Mouse (Mus musculus) forebrain, embryonic 13.5 days (tissue): Measurements from ENCODE around the gene Armc8. TPM values are rescaled to one million over a fixed set of nuclear protein-coding genes. Genes with fewer than 3 reads are reported as not detected.

ENCODE experiments used
- ATAC-seq: fragments of 200-750 bp; cut with Nextera tagmentation; 2 replicates; pipeline ENCODE4 v1.8.0; 2017
- H3K27ac ChIP-seq: fragments of 300-500 bp; sonication (generic); 2 replicates; pipeline ENCODE4 v1.5.1; 2015; ENCODE audit warnings: inconsistent platforms, mild to moderate bottlenecking, moderate library complexity
- H3K27me3 ChIP-seq: fragments of 300-500 bp; sonication (generic); 2 replicates; pipeline ENCODE4 v1.6.1; 2015; ENCODE audit warnings: mild to moderate bottlenecking, inconsistent platforms
- H3K36me3 ChIP-seq: fragments of 300-500 bp; sonication (generic); 2 replicates; pipeline ENCODE4 v1.6.1; 2015; ENCODE audit warnings: mild to moderate bottlenecking, inconsistent platforms; ENCODE audit not compliant: poor library complexity, severe bottlenecking
- H3K4me1 ChIP-seq: fragments of 300-500 bp; sonication (generic); 2 replicates; pipeline ENCODE4 v1.6.1; 2015; ENCODE audit warnings: inconsistent platforms
- H3K4me2 ChIP-seq: fragments of 300-500 bp; sonication (generic); 2 replicates; pipeline ENCODE4 v1.6.1; 2015; ENCODE audit warnings: inconsistent platforms, mild to moderate bottlenecking, moderate library complexity
- H3K4me3 ChIP-seq: fragments of 300-500 bp; sonication (generic); 2 replicates; pipeline ENCODE4 v1.5.1; 2015; ENCODE audit warnings: mild to moderate bottlenecking, inconsistent platforms
- H3K9ac ChIP-seq: fragments of 300-500 bp; sonication (generic); 2 replicates; pipeline ENCODE4 v1.6.1; 2015; ENCODE audit warnings: mild to moderate bottlenecking, inconsistent platforms
- H3K9me3 ChIP-seq: fragments of 300-500 bp; sonication (generic); replicated peaks from 2 replicates; pipeline ENCODE4 v1.6.1; 2016; ENCODE audit warnings: inconsistent platforms
- WGBS: fragments of 180-500 bp; shearing (Covaris S2); methylation state at CpG from one replicate; pipeline ENCODE4 v1.1.7; 2015; 5-methylcytosine and 5-hydroxymethylcytosine counted together
- polyA plus RNA-seq: library from polyadenylated mRNA; unstranded; fragments of >200 nt; fragmentation: Nextera tagmentation; extraction: Ambion mirVana; gene quantifications from 2 replicates; pipeline ENCODE4 v1.2.1, GENCODE M21; 2015

Gene Armc8
- polyA plus RNA-seq, 1 experiment from 2014 or later = 50.4 TPM

DNA sequence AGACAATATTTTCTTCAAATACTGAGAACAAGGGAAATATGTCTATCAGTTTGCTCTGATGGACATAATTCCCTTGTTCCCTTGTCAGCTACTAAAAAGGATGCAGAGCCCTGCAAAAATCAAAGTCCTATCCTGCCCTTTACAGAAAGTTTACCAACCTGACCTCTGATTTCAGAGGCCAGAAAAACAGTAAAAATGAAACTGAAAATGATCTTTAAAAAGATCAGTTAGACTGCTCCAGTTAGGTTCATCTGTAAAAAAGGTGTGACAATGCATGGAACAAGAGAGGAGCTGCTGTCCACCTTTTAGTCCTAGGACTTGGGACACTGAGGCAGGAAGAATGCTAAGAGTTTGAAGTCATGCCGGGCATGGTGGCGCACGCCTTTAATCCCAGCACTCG lies 77.6 kb downstream of the Armc8 start:
- H3K27me3 ChIP-seq = no peaks in the 10 kb centered on the region
- no peak for ATAC-seq
- no peak overlapping the region for H3K27ac ChIP-seq
- no peak overlapping the region for H3K4me2 ChIP-seq
- H3K4me1 ChIP-seq = no peaks in the 10 kb centered on the region
- H3K36me3 ChIP-seq = peaks cover 70% of the 10 kb centered on the region
- H3K9ac ChIP-seq = no peak overlapping the region
- no peaks in the 10 kb centered on the region for H3K9me3 ChIP-seq
- no peak overlapping the region for H3K4me3 ChIP-seq
- 97% methylated on average over 4 of the region's 4 CpGs for WGBS

DNA sequence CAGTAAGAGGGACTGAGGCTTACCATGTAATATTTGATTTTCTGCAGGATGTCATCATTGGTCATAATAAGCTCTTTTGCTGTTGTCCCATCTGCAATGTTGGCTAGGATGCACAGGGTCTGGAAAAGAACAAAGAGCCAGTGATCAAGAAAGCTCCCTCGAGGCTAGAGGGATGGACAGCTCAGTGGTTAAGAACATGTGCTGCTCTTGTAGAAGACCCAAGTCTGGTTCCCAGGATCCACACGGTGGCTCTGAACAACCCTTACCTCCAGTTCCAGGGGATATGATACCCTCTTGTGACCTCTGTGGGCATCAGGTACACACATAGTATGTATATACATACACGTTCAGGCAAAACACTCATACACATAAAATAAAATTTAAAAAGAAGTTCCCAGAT lies 80.9 kb downstream of the Armc8 start:
- WGBS = 94% methylated on average over 3 of the region's 3 CpGs
- H3K9ac ChIP-seq = no peak overlapping the region
- H3K27ac ChIP-seq = no peak overlapping the region
- H3K4me1 ChIP-seq = no peaks in the 10 kb centered on the region
- no peaks in the 10 kb centered on the region for H3K9me3 ChIP-seq
- H3K4me2 ChIP-seq = no peak overlapping the region
- H3K36me3 ChIP-seq = peaks cover 74% of the 10 kb centered on the region
- H3K4me3 ChIP-seq = no peak overlapping the region
- ATAC-seq = no peak
- no peaks in the 10 kb centered on the region for H3K27me3 ChIP-seq

DNA sequence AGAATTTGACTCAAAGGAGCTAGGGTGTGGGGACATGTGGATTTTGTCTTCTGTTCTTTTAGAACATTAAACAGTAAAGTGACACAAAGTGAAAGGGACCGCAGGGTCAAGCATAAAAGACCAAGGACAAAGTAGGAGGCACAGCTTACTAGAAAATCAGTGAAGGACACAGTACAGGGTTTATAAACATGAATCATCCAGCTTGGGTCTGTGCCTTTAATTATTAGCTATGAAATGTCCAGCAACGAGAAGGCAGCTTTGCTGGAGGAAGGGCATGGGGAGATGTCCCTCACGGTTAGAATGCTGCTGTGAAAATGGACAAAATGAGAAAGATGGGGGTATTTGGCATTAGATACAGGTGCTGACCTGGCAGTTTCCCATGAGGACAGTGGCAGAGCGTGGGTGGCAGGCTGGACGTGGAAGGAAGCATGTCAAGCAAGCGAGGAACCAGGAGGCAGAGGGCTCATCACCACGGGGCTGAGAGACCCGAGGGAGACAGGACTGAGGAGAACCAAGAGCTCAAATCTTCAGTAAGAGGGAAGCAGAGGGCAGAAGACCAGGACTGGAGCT lies 81.5 kb downstream of the Armc8 start:
- no peak overlapping the region for H3K4me2 ChIP-seq
- H3K9ac ChIP-seq = no peak overlapping the region
- ATAC-seq = no peak
- H3K4me1 ChIP-seq = no peaks in the 10 kb centered on the region
- no peaks in the 10 kb centered on the region for H3K9me3 ChIP-seq
- no peak overlapping the region for H3K4me3 ChIP-seq
- H3K36me3 ChIP-seq = peaks cover 76% of the 10 kb centered on the region
- WGBS = 95% methylated on average over 8 of the region's 8 CpGs
- no peak overlapping the region for H3K27ac ChIP-seq
- no peaks in the 10 kb centered on the region for H3K27me3 ChIP-seq

DNA sequence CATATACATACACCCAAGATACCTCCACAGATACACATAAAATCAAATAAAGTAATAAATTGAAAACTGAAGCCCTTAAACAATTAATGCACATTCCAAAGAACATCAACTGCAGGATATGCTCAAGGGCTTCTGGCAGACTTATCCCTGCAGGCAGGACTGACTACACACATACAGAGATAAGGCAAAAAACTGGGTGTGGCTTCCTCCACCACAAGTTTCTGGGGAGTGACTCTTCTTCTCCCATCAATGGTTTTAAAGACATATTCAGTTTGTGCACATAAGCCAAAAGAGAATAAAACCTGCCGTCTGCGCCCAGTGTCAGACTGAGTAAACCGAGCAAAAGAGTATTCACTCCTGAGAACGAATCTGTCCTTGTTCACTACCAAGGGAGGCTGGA lies 83.6 kb downstream of the Armc8 start:
- 92% methylated on average over 4 of the region's 4 CpGs for WGBS

DNA sequence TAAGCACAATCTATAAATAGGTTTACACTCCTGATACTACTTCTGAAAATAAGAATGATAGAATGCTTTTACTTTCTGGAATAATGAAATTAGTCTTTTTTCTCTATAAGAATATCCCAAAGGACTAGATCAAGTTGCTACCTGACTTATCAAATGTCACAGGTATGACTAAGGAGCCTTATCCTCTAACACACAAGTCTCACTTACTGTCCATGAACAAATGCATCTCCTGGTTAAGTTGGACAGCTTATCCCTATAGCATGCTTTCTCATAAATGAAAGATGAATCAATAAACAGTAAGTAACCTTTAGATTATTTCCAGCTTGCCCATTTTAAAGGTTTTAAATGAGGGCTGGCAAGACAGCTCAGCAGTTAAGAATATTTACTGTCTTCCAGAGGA lies 84.1 kb downstream of the Armc8 start:
- Histone ChIP-seq H3K9me3 (no peaks in the 10 kb centered on the region), H3K27ac (no peak overlapping the region), H3K4me1 (peaks cover 5% of the 10 kb centered on the region; the same call in 1 of the 2 replicates), H3K9ac (no peak overlapping the region), H3K27me3 (no peaks in the 10 kb centered on the region), H3K4me3 (no peak overlapping the region), H3K36me3 (peaks cover 81% of the 10 kb centered on the region), H3K4me2 (no peak overlapping the region)
- ATAC-seq = no peak

More for the DNA sequence above, 83.6 kb downstream of the Armc8 start:
- ATAC-seq = no peak
- Histone ChIP-seq H3K27me3 (no peaks in the 10 kb centered on the region), H3K4me3 (no peak overlapping the region), H3K36me3 (peaks cover 86% of the 10 kb centered on the region), H3K9ac (no peak overlapping the region), H3K9me3 (no peaks in the 10 kb centered on the region), H3K4me2 (no peak overlapping the region), H3K4me1 (0 out of 2 replicates have a peak, but pooled peaks cover 3% of the 10 kb centered on the region), H3K27ac (no peak overlapping the region)

DNA sequence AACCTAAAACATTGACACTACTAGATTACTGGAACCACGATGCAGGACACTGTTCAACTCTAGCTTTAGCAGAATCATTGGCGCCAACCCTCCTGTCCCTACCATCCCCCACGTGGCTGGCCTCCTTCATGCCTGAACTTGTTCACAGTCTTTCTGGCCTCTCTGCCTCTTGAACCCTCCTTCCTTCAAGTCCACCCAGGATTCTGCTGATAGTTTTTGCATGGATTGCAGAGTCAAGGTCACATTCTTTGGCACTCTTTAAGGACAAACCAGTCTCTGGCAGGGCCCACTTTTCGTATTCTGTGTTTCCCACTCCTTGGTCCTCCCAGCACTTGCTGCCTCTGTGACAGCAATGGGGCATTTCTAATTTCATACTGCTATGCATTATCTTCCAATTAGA lies 85.5 kb downstream of the Armc8 start:
- Histone ChIP-seq H3K27me3 (no peaks in the 10 kb centered on the region), H3K36me3 (peaks cover 67% of the 10 kb centered on the region), H3K4me1 (peaks cover 12% of the 10 kb centered on the region; the same call in 1 of the 2 replicates), H3K9me3 (no peaks in the 10 kb centered on the region), H3K4me2 (no peak overlapping the region), H3K27ac (no peak overlapping the region), H3K9ac (no peak overlapping the region), H3K4me3 (no peak overlapping the region)
- no peak for ATAC-seq
- WGBS = 91% methylated on average over 4 of the region's 4 CpGs

DNA sequence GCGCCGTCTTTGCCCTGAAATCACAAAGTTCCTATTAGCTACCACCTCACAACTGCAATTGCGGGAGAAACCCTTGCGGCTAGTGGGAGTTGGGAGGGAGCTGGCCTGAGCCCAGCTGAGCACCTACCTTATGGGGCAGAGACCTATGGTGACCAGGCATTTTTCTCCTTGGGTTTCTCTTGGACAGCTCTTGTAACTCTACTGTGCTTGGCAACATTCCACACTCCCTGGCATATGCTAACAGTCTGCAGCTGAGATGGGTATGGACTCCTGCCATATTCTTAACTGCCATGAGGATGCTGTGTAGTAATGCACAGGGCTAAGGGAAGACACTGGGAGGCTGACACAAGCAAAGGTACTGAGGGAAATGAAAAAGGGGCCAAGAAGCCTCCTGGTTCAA lies 87.9 kb downstream of the Armc8 start:
- peak; percentile 84 for ATAC-seq
- no peak overlapping the region for H3K27ac ChIP-seq

DNA sequence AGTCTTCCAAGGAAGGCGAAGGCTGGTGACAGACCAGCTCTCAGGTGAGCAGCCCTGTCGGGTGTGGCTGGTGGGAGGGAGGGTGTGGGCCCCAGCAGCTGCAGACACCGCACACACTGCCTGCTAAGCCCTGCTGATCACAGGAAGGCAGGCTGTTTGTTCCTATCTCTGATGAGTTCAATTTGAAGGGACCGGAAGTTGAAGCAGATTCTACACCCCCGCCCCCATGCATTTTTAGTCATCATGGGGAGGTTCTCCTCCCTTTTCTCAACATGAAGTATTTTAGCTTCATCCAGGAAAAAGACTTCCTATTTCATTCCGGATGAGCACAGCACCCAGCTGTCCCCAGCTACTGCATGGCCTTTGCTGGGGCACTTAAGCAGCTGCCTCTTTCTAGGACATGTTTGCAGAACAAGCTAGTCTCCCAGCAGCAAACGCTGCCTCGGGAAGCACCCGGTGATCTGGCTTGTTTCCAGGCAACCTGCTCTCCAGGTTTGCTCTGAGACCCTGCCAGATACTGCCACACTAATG lies 89.5 kb downstream of the Armc8 start:
- no peak overlapping the region for H3K4me2 ChIP-seq
- H3K36me3 ChIP-seq = peaks cover 55% of the 10 kb centered on the region
- H3K4me1 ChIP-seq = peaks cover 12% of the 10 kb centered on the region; the same call in 1 of the 2 replicates
- H3K9ac ChIP-seq = no peak overlapping the region
- H3K4me3 ChIP-seq = no peak overlapping the region
- 79% methylated on average over 9 of the region's 9 CpGs for WGBS
- no peaks in the 10 kb centered on the region for H3K9me3 ChIP-seq
- H3K27ac ChIP-seq = no peak overlapping the region; the same call in 1 of the 2 replicates
- no peaks in the 10 kb centered on the region for H3K27me3 ChIP-seq
- ATAC-seq = no peak

More for the DNA sequence above, 87.9 kb downstream of the Armc8 start:
- Histone ChIP-seq H3K9me3 (no peaks in the 10 kb centered on the region), H3K27me3 (no peaks in the 10 kb centered on the region), H3K4me3 (no peak overlapping the region), H3K36me3 (peaks cover 52% of the 10 kb centered on the region), H3K4me2 (no peak overlapping the region), H3K9ac (no peak overlapping the region), H3K4me1 (peaks cover 12% of the 10 kb centered on the region; the same call in 1 of the 2 replicates)
- 90% methylated on average over 4 of the region's 4 CpGs for WGBS

DNA sequence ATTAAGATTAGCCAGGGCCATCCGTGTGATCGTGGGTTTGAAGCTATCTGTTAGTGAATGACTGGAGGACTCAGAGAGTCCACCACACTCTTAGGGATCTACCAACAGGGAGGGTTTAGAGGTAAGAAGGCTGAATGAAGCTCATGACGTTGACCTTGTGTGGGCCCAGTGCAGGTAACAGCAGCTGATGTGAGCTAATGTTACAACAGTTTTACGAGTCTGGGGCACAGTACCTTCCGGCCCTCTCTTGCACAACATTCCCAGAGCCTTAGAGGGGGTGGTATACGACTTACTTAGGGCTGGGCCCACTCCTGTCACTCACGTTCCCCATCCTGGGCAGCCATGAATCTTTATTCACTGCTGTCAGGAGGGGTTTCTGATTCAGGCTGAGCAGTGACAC lies 97.4 kb downstream of the Armc8 start:
- 84% methylated on average over 7 of the region's 7 CpGs for WGBS
- Histone ChIP-seq H3K27ac (no peak overlapping the region), H3K27me3 (no peaks in the 10 kb centered on the region), H3K4me2 (no peak overlapping the region), H3K4me3 (no peak overlapping the region), H3K9me3 (no peaks in the 10 kb centered on the region), H3K9ac (no peak overlapping the region), H3K36me3 (peaks cover 21% of the 10 kb centered on the region), H3K4me1 (no peaks in the 10 kb centered on the region)
- ATAC-seq = no peak

DNA sequence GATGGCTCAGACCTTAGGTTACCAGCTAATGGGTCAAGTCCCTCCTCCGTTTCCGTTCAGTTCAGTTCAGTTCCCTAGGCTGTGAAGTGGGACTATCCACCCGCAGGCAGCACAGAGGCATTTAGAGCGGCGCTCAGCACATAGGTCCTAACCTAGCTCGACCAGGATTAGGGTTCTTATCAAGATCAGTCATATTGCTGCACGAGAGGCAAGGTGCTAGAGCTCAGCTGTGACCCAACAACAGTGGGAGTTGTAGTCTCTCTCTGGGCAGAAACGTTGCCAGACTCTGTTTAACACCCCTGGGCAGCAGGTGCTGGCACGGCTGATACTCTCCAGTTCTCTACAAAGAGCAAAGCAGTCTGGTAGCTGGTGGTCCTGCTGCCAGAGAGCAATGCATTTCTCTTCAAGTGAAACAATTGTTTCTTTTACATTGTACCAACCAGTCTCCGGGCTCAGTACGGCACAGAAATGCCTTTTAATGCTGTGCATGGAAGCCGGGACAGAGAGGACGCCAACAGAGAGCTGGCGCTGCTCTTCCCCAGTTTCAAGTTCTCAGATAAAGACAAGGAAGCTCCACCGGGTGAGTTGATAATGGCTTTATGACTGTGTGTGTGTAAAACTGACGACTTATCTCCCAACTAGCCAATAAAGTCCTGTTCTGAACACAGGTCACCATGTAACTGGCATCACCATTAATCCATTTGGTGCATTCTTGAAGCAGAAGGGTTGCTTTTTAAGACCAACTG lies 98.2 kb downstream of the Armc8 start:
- Histone ChIP-seq H3K4me3 (no peak overlapping the region), H3K4me2 (no peak overlapping the region), H3K36me3 (peaks cover 13% of the 10 kb centered on the region), H3K27me3 (no peaks in the 10 kb centered on the region), H3K27ac (no peak overlapping the region), H3K9me3 (no peaks in the 10 kb centered on the region), H3K4me1 (no peaks in the 10 kb centered on the region), H3K9ac (no peak overlapping the region)
- WGBS = 80% methylated on average over 16 of the region's 16 CpGs
- no peak for ATAC-seq

DNA sequence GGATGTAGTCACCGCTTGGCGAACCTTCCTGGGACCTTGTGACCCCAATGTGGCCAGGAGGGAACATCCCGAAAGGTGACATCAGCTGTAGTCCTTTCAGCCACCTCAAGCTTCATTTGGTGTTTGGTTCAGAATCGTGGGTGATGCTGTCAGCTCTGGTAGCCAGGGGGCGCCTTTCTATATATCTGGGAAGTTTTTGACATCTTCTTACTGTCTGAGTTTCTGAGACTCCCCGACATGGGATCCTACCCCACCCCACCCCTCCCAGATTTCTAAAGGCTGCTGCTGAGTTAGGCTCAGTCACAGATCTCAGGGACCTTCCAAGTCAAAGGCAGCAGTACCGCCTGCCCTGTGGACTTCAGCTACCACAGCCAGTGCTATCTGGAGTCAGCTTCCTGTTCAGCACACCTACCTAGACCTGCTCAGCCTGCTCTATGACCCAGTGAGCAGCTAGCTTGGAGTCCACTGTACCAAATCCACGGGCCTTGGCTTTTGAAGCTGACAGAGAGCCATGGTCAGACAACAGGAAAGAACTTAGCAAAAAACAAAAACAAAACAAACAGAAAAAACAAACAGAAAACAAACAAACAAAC lies 98.9 kb downstream of the Armc8 start:
- no peak overlapping the region for H3K4me2 ChIP-seq
- 69% methylated on average over 8 of the region's 8 CpGs for WGBS
- no peak overlapping the region for H3K27ac ChIP-seq
- ATAC-seq = no peak
- peaks cover 7% of the 10 kb centered on the region; the same call in 1 of the 2 replicates for H3K36me3 ChIP-seq
- H3K27me3 ChIP-seq = no peaks in the 10 kb centered on the region
- no peak overlapping the region for H3K4me3 ChIP-seq
- H3K9me3 ChIP-seq = no peaks in the 10 kb centered on the region
- H3K9ac ChIP-seq = no peak overlapping the region
- H3K4me1 ChIP-seq = no peaks in the 10 kb centered on the region

DNA sequence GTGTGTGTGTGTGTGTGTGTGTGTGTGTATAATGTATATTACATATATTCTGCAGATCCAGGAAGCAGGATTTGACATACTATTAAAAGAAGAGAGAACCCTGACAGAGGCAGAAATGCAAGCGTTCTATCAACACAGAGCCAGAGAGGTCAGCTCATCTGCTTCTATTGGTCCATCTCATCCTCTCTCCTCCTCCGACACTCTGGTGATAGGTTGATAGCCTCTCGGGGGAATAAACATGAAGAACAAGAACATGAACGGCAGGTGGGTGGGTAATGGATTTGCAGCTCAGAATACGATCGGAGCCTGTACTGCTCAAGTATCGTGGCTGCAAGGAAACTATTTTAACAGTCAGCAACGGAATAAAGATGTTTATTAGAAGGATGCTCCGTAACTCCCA lies 100.1 kb downstream of the Armc8 start:
- Histone ChIP-seq H3K27ac (no peak overlapping the region), H3K4me2 (no peak overlapping the region), H3K4me3 (no peak overlapping the region), H3K27me3 (no peaks in the 10 kb centered on the region), H3K4me1 (no peaks in the 10 kb centered on the region), H3K9ac (no peak overlapping the region), H3K36me3 (no peaks in the 10 kb centered on the region), H3K9me3 (no peaks in the 10 kb centered on the region)
- 87% methylated on average over 9 of the region's 9 CpGs for WGBS
- ATAC-seq = no peak
